Mouse (Mus musculus): Measurements from ENCODE around the gene Herpud1. TPM values are rescaled to one million over a fixed set of nuclear protein-coding genes. Genes with fewer than 3 reads are reported as not detected.

Herpud1 gene
- polyA plus RNA-seq, 1 experiment from 2014 or later: 167 TPM

- H3K4me1 ChIP-seq (ENCODE audit: control insufficient read depth, insufficient read depth, low read length): peaks cover 14% of the 10 kb centered on the region; the same call in 1 of the 2 replicates
- 0 out of 2 replicates have a peak overlapping the region, but pooled peaks have one; percentile 36 for H3K27ac ChIP-seq (ENCODE audit: low read length)
- H3K27me3 ChIP-seq (ENCODE audit: control insufficient read depth, insufficient read depth, low read length): no peaks in the 10 kb centered on the region
- H3K4me3 ChIP-seq (replicated peaks; ENCODE audit: low read length): no peak overlapping the region
- no peak for ATAC-seq (ENCODE audit: insufficient read depth, low FRiP score)
- H3K9ac ChIP-seq (ENCODE audit: low read length): no peak overlapping the region
- WGBS: 78% methylated on average over 9 of the region's 9 CpGs
- no peaks in the 10 kb centered on the region for H3K9me3 ChIP-seq (replicated peaks; ENCODE audit: control insufficient read depth, low read length)
- no peak overlapping the region for H3K4me2 ChIP-seq (ENCODE audit: low read depth, low read length)
- H3K36me3 ChIP-seq (ENCODE audit: control insufficient read depth, insufficient read depth, low read length): no peaks in the 10 kb centered on the region
Observed at GRCm38 (mm10) chr8:94365410-94365981, 20.7 kb upstream of the Herpud1 start.

- Histone ChIP-seq H3K4me3 (replicated peaks; ENCODE audit: low read length) (no peak overlapping the region), H3K4me1 (ENCODE audit: control insufficient read depth, insufficient read depth, low read length) (no peaks in the 10 kb centered on the region), H3K27ac (ENCODE audit: low read length) (0 out of 2 replicates have a peak overlapping the region, but pooled peaks have one; percentile 1), H3K4me2 (ENCODE audit: low read depth, low read length) (no peak overlapping the region), H3K27me3 (ENCODE audit: control insufficient read depth, insufficient read depth, low read length) (no peaks in the 10 kb centered on the region), H3K9me3 (replicated peaks; ENCODE audit: control insufficient read depth, low read length) (no peaks in the 10 kb centered on the region), H3K9ac (ENCODE audit: low read length) (no peak overlapping the region), H3K36me3 (ENCODE audit: control insufficient read depth, insufficient read depth, low read length) (no peaks in the 10 kb centered on the region)
- ATAC-seq (ENCODE audit: insufficient read depth, low FRiP score): no peak
- WGBS: 79% methylated on average over 5 of the region's 5 CpGs
Observed at GRCm38 (mm10) chr8:94370839-94371238, 15.4 kb upstream of the Herpud1 start.

GRCm38 (mm10) chr8:94372955-94373599 lies 13.2 kb upstream of the Herpud1 start:
- no peak overlapping the region for H3K4me2 ChIP-seq (ENCODE audit: low read depth, low read length)
- peaks cover 7% of the 10 kb centered on the region for H3K4me1 ChIP-seq (ENCODE audit: control insufficient read depth, insufficient read depth, low read length)
- H3K9me3 ChIP-seq (replicated peaks; ENCODE audit: control insufficient read depth, low read length): no peaks in the 10 kb centered on the region
- WGBS: 76% methylated on average over 6 of the region's 6 CpGs
- no peak for ATAC-seq (ENCODE audit: insufficient read depth, low FRiP score)
- no peaks in the 10 kb centered on the region for H3K27me3 ChIP-seq (ENCODE audit: control insufficient read depth, insufficient read depth, low read length)
- H3K36me3 ChIP-seq (ENCODE audit: control insufficient read depth, insufficient read depth, low read length): no peaks in the 10 kb centered on the region
- no peak overlapping the region for H3K4me3 ChIP-seq (replicated peaks; ENCODE audit: low read length)
- H3K9ac ChIP-seq (ENCODE audit: low read length): no peak overlapping the region
- H3K27ac ChIP-seq (ENCODE audit: low read length): peak overlapping the region; percentile 10; the same call in 1 of the 2 replicates

GRCm38 (mm10) chr8:94375551-94375991 lies 10.7 kb upstream of the Herpud1 start:
- peak overlapping the region; percentile 5; the same call in 1 of the 2 replicates for H3K27ac ChIP-seq (ENCODE audit: low read length)
- no peaks in the 10 kb centered on the region for H3K27me3 ChIP-seq (ENCODE audit: control insufficient read depth, insufficient read depth, low read length)
- WGBS: 36% methylated on average over 3 of the region's 3 CpGs
- H3K9ac ChIP-seq (ENCODE audit: low read length): no peak overlapping the region; the same call in 1 of the 2 replicates
- no peaks in the 10 kb centered on the region for H3K36me3 ChIP-seq (ENCODE audit: control insufficient read depth, insufficient read depth, low read length)
- no peak overlapping the region for H3K4me2 ChIP-seq (ENCODE audit: low read depth, low read length)
- no peak overlapping the region for H3K4me3 ChIP-seq (replicated peaks; ENCODE audit: low read length)
- H3K9me3 ChIP-seq (replicated peaks; ENCODE audit: control insufficient read depth, low read length): no peaks in the 10 kb centered on the region
- peaks cover 8% of the 10 kb centered on the region for H3K4me1 ChIP-seq (ENCODE audit: control insufficient read depth, insufficient read depth, low read length)
- peak; percentile 42 for ATAC-seq (ENCODE audit: insufficient read depth, low FRiP score)

GRCm38 (mm10) chr8:94376176-94376575 lies 10.1 kb upstream of the Herpud1 start:
- Histone ChIP-seq H3K4me2 (ENCODE audit: low read depth, low read length) (no peak overlapping the region), H3K36me3 (ENCODE audit: control insufficient read depth, insufficient read depth, low read length) (no peaks in the 10 kb centered on the region), H3K27me3 (ENCODE audit: control insufficient read depth, insufficient read depth, low read length) (no peaks in the 10 kb centered on the region), H3K9me3 (replicated peaks; ENCODE audit: control insufficient read depth, low read length) (no peaks in the 10 kb centered on the region), H3K4me3 (replicated peaks; ENCODE audit: low read length) (no peak overlapping the region), H3K9ac (ENCODE audit: low read length) (no peak overlapping the region), H3K4me1 (ENCODE audit: control insufficient read depth, insufficient read depth, low read length) (peaks cover 8% of the 10 kb centered on the region), H3K27ac (ENCODE audit: low read length) (peak overlapping the region; percentile 87; the same call in 1 of the 2 replicates)
- 72% methylated on average over 3 of the region's 3 CpGs for WGBS
- ATAC-seq (ENCODE audit: insufficient read depth, low FRiP score): no peak

- H3K9me3 ChIP-seq (replicated peaks; ENCODE audit: control insufficient read depth, low read length): no peaks in the 10 kb centered on the region
- 84% methylated on average over 2 of the region's 2 CpGs for WGBS
- no peaks in the 10 kb centered on the region for H3K36me3 ChIP-seq (ENCODE audit: control insufficient read depth, insufficient read depth, low read length)
- peak overlapping the region; percentile 87; the same call in 1 of the 2 replicates for H3K27ac ChIP-seq (ENCODE audit: low read length)
- no peak overlapping the region for H3K4me2 ChIP-seq (ENCODE audit: low read depth, low read length)
- H3K9ac ChIP-seq (ENCODE audit: low read length): no peak overlapping the region
- peaks cover 8% of the 10 kb centered on the region for H3K4me1 ChIP-seq (ENCODE audit: control insufficient read depth, insufficient read depth, low read length)
- no peaks in the 10 kb centered on the region for H3K27me3 ChIP-seq (ENCODE audit: control insufficient read depth, insufficient read depth, low read length)
- H3K4me3 ChIP-seq (replicated peaks; ENCODE audit: low read length): no peak overlapping the region
- ATAC-seq (ENCODE audit: insufficient read depth, low FRiP score): no peak
Observed at GRCm38 (mm10) chr8:94376580-94376979, 9.7 kb upstream of the Herpud1 start.

- Histone ChIP-seq H3K36me3 (ENCODE audit: control insufficient read depth, insufficient read depth, low read length) (no peaks in the 10 kb centered on the region), H3K27me3 (ENCODE audit: control insufficient read depth, insufficient read depth, low read length) (no peaks in the 10 kb centered on the region), H3K4me1 (ENCODE audit: control insufficient read depth, insufficient read depth, low read length) (peaks cover 8% of the 10 kb centered on the region), H3K9me3 (replicated peaks; ENCODE audit: control insufficient read depth, low read length) (no peaks in the 10 kb centered on the region), H3K4me2 (ENCODE audit: low read depth, low read length) (no peak overlapping the region), H3K9ac (ENCODE audit: low read length) (no peak overlapping the region), H3K27ac (ENCODE audit: low read length) (peak overlapping the region; percentile 87; the same call in 1 of the 2 replicates), H3K4me3 (replicated peaks; ENCODE audit: low read length) (no peak overlapping the region)
- ATAC-seq (ENCODE audit: insufficient read depth, low FRiP score): no peak
- WGBS: 80% methylated on average over 4 of the region's 4 CpGs
Observed at GRCm38 (mm10) chr8:94377031-94377430, 9.2 kb upstream of the Herpud1 start.

- Histone ChIP-seq H3K9ac (ENCODE audit: low read length) (peak overlapping the region; percentile 47), H3K4me3 (replicated peaks; ENCODE audit: low read length) (peak overlapping the region; percentile 1; the same call in 1 of the 2 replicates), H3K4me2 (ENCODE audit: low read depth, low read length) (peak overlapping the region; percentile 17), H3K9me3 (replicated peaks; ENCODE audit: control insufficient read depth, low read length) (no peaks in the 10 kb centered on the region), H3K27ac (ENCODE audit: low read length) (peak overlapping the region; percentile 87), H3K36me3 (ENCODE audit: control insufficient read depth, insufficient read depth, low read length) (no peaks in the 10 kb centered on the region), H3K4me1 (ENCODE audit: control insufficient read depth, insufficient read depth, low read length) (peaks cover 8% of the 10 kb centered on the region), H3K27me3 (ENCODE audit: control insufficient read depth, insufficient read depth, low read length) (no peaks in the 10 kb centered on the region)
- whole genome bisulfite sequencing: 25% methylated on average over 11 of the region's 11 CpGs
- peak; percentile 92 for ATAC-seq (ENCODE audit: insufficient read depth, low FRiP score)
Observed at GRCm38 (mm10) chr8:94377714-94378205, 8.5 kb upstream of the Herpud1 start.

GRCm38 (mm10) chr8:94378763-94379415 lies 7.3 kb upstream of the Herpud1 start:
- H3K9me3 ChIP-seq (replicated peaks; ENCODE audit: control insufficient read depth, low read length): no peaks in the 10 kb centered on the region
- H3K27ac ChIP-seq (ENCODE audit: low read length): no peak overlapping the region
- WGBS: 75% methylated on average over 15 of the region's 15 CpGs
- no peak overlapping the region for H3K4me2 ChIP-seq (ENCODE audit: low read depth, low read length)
- no peak for ATAC-seq (ENCODE audit: insufficient read depth, low FRiP score)
- peaks cover 8% of the 10 kb centered on the region for H3K4me1 ChIP-seq (ENCODE audit: control insufficient read depth, insufficient read depth, low read length)
- H3K4me3 ChIP-seq (replicated peaks; ENCODE audit: low read length): no peak overlapping the region
- H3K36me3 ChIP-seq (ENCODE audit: control insufficient read depth, insufficient read depth, low read length): no peaks in the 10 kb centered on the region
- H3K27me3 ChIP-seq (ENCODE audit: control insufficient read depth, insufficient read depth, low read length): no peaks in the 10 kb centered on the region
- no peak overlapping the region for H3K9ac ChIP-seq (ENCODE audit: low read length)
